ENCODE assay signal across 8 mouse cellular contexts in the genomic region with DNA sequence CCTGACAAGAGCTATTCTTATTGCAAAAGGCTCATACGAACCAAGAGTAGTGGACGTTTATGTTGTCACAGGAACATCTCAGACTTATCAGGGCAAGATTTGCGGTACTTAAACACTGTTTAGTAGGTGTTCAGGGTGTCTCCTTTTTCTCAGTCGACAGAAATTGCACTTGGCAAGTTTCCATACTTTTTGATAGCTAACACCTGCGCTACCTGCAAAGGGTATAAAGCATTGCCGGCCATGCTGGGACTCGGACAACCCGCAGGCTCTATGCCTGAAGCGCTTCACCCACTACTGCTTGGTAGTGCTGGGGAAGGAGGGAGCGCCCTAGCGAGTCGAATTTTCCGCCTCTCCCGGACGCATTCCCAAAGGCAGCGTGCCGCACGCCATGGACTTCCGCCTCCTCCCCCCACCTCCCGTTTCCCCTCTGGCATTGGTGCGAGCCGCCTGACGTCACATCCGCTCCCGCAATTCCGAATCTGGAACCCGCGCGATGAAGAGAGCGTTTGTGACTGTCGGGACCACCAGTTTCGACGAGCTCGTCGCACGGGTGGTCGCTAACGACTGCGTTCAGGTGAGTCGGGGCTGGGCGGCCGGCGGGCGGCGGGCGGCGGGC. TPM values are rescaled to one million over a fixed set of nuclear protein-coding genes. Genes with fewer than 3 reads are reported as not detected.
A peak's percentile ranks its signal among the peaks of the same experiment; 100 is the strongest.
DNase-seq lines count a peak whose midpoint lies in the region; ATAC-seq and TF ChIP-seq lines count a peak whose summit lies in the region.

A gene (plus strand): TSS at position 257 of the 616 bp plus-strand sequence.

- peak within 1 kb of the TSS; percentile 89 for H3K4me3 ChIP-seq in embryonic fibroblast, embryonic 13.5 days (ENCODE audit: insufficient read depth, low read length)
- peak within 1 kb of the TSS; percentile 74 for H3K4me3 ChIP-seq in heart, embryonic 10.5 days
- peak within 1 kb of the TSS; percentile 63 for H3K4me3 ChIP-seq in kidney, embryonic 15.5 days (replicated peaks)
- H3K4me3 ChIP-seq in limb, embryonic 15.5 days = peak within 1 kb of the TSS; percentile 60
- peak within 1 kb of the TSS; percentile 62 for H3K4me3 ChIP-seq in midbrain, postnatal 0 days (ENCODE audit: low read depth, low read length)

- no peak within 1 kb of the TSS for H3K27ac ChIP-seq in embryonic fibroblast, embryonic 13.5 days (ENCODE audit: insufficient read depth, low read length)
- H3K27ac ChIP-seq in heart, embryonic 10.5 days = peak within 1 kb of the TSS; percentile 87
- H3K27ac ChIP-seq in kidney, embryonic 15.5 days = peak within 1 kb of the TSS; percentile 81
- peak within 1 kb of the TSS; percentile 79 for H3K27ac ChIP-seq in limb, embryonic 15.5 days
- no peak within 1 kb of the TSS for H3K27ac ChIP-seq in midbrain, postnatal 0 days (ENCODE audit: low read depth, low read length)

- H3K4me1 ChIP-seq in embryonic fibroblast, embryonic 13.5 days (ENCODE audit: control insufficient read depth, insufficient read depth, low read length) = 0 out of 2 replicates have a peak, but pooled peaks cover 3% of the 10 kb centered on the region
- no peaks in the 10 kb centered on the region for H3K4me1 ChIP-seq in heart, embryonic 10.5 days
- H3K4me1 ChIP-seq in kidney, embryonic 15.5 days = peaks cover 6% of the 10 kb centered on the region; the same call in 1 of the 2 replicates
- H3K4me1 ChIP-seq in limb, embryonic 15.5 days = peaks cover 2% of the 10 kb centered on the region; the same call in 1 of the 2 replicates
- no peaks in the 10 kb centered on the region for H3K4me1 ChIP-seq in midbrain, postnatal 0 days (ENCODE audit: insufficient read depth, low read length)

- 16% methylated on average over 47 of the region's 47 CpGs for WGBS in heart, embryonic 10.5 days
- WGBS in kidney, embryonic 15.5 days = 29% methylated on average over 32 of the region's 47 CpGs
- 23% methylated on average over 46 of the region's 47 CpGs for WGBS in limb, embryonic 15.5 days
- WGBS in midbrain, postnatal 0 days = 15% methylated on average over 39 of the region's 47 CpGs

- H3K9ac ChIP-seq in kidney, embryonic 15.5 days = peak within 1 kb of the TSS; percentile 59
- peak within 1 kb of the TSS; percentile 51 for H3K9ac ChIP-seq in limb, embryonic 15.5 days
- H3K9ac ChIP-seq in midbrain, postnatal 0 days (replicated peaks; ENCODE audit: low read length, poor library complexity, severe bottlenecking) = peak within 1 kb of the TSS; percentile 67

- peak; percentile 57 to 59 for DNase-seq in B cell, adult 2 months
- DNase-seq in brain, adult 2 months (ENCODE audit: low read depth, low spot score) = peak; percentile 91
- peak; percentile 91 for DNase-seq in heart, embryonic 10.5 days (ENCODE audit: low spot score)
- peak; percentile 87 for DNase-seq in midbrain, postnatal 0 days (ENCODE audit: low spot score)
- peak; percentile 16 to 47 for DNase-seq in spleen, postnatal 14 days (ENCODE audit: low spot score in 2 of 2)

- H3K4me2 ChIP-seq in kidney, embryonic 15.5 days = peak within 1 kb of the TSS; percentile 75
- peak within 1 kb of the TSS; percentile 79 for H3K4me2 ChIP-seq in limb, embryonic 15.5 days
- H3K4me2 ChIP-seq in midbrain, postnatal 0 days (ENCODE audit: low read depth, low read length, poor library complexity, severe bottlenecking) = peak within 1 kb of the TSS; percentile 72

- TF ChIP-seq CTCF in embryonic fibroblast, embryonic 13.5 days (IDR thresholded peaks at IDR 0.05; ENCODE audit: borderline replicate concordance, insufficient read depth, low read length) = no peak
- no peak for TF ChIP-seq CTCF in midbrain, postnatal 0 days (IDR thresholded peaks at IDR 0.05)

- no peaks in the 10 kb centered on the region for H3K36me3 ChIP-seq in heart, embryonic 10.5 days
- H3K36me3 ChIP-seq in kidney, embryonic 15.5 days = no peaks in the 10 kb centered on the region; the same call in 1 of the 2 replicates
- no peaks in the 10 kb centered on the region for H3K36me3 ChIP-seq in limb, embryonic 15.5 days
- H3K36me3 ChIP-seq in midbrain, postnatal 0 days (ENCODE audit: insufficient read depth, low read length) = no peaks in the 10 kb centered on the region

- peak; percentile 84 for ATAC-seq in kidney, embryonic 15.5 days (replicated peaks; ENCODE audit: low FRiP score)
- peak; percentile 82 for ATAC-seq in limb, embryonic 15.5 days (ENCODE audit: insufficient number of reproducible peaks, low FRiP score, low TSS enrichment, low read depth)
- ATAC-seq in midbrain, postnatal 0 days (ENCODE audit: low FRiP score) = peak; percentile 92

- TF ChIP-seq POLR2A in embryonic fibroblast, embryonic 13.5 days (IDR thresholded peaks at IDR 0.05; ENCODE audit: low read depth, low read length) = peak; percentile 51; the same call in 1 of the 2 replicates

- H3K9me3 ChIP-seq in heart, embryonic 10.5 days = no peaks in the 10 kb centered on the region
- H3K9me3 ChIP-seq in kidney, embryonic 15.5 days (replicated peaks) = no peaks in the 10 kb centered on the region
- no peaks in the 10 kb centered on the region for H3K9me3 ChIP-seq in limb, embryonic 15.5 days
- no peaks in the 10 kb centered on the region for H3K9me3 ChIP-seq in midbrain, postnatal 0 days (ENCODE audit: low read length)

- no peaks in the 10 kb centered on the region for H3K27me3 ChIP-seq in heart, embryonic 10.5 days (ENCODE audit: insufficient read depth, poor library complexity, severe bottlenecking)
- no peaks in the 10 kb centered on the region for H3K27me3 ChIP-seq in kidney, embryonic 15.5 days
- H3K27me3 ChIP-seq in limb, embryonic 15.5 days = no peaks in the 10 kb centered on the region
- H3K27me3 ChIP-seq in midbrain, postnatal 0 days (ENCODE audit: insufficient read depth, low read length) = no peaks in the 10 kb centered on the region

RNA-seq across cellular contexts. Expression of the gene that starts here (rescaled TPM):
- 14.7 and 22.1 TPM in 2 replicates for polyA plus RNA-seq in embryonic fibroblast, embryonic 13.5 days (2011; ENCODE audit: insufficient read length, low read depth, missing spikeins)
- 14.9 and 21.5 TPM in 2 replicates for polyA plus RNA-seq in heart, embryonic 10.5 days (2016; fragmentation: Nextera tagmentation; extraction: Ambion mirVana)
- 26.5 and 28.0 TPM in 2 replicates for polyA plus RNA-seq in kidney, embryonic 15.5 days (2015; fragmentation: Nextera tagmentation; extraction: Ambion mirVana)
- polyA plus RNA-seq in limb, embryonic 15.5 days (2015; fragmentation: Nextera tagmentation; extraction: Ambion mirVana) = 16.9 and 17.2 TPM in 2 replicates
- total RNA-seq in midbrain, postnatal 0 days (2014; rRNA removed) = 11.3 and 24.3 TPM in 2 replicates
- 11.3 and 13.2 TPM in 2 replicates for polyA plus RNA-seq in midbrain, postnatal 0 days (2015; fragmentation: Nextera tagmentation; extraction: Ambion mirVana)

Comparison
In these comparisons a context has a peak if more than half of its experiments do, and no peak if none do; other contexts are left out.
1. DNase-seq: peak in every context shown above with its lines; median percentile 91 in brain, adult 2 months; 91 in heart, embryonic 10.5 days; 87 in midbrain, postnatal 0 days; 58 in B cell, adult 2 months; 32 in spleen, postnatal 14 days.
2. H3K27ac ChIP-seq: peak in heart, embryonic 10.5 days (single experiment), kidney, embryonic 15.5 days (single experiment) and limb, embryonic 15.5 days (single experiment); none in embryonic fibroblast, embryonic 13.5 days (single experiment) and midbrain, postnatal 0 days (single experiment).
3. Peak in every context shown above with its lines, with median percentiles within 50 percentile points of each other: H3K4me3 ChIP-seq, ATAC-seq, H3K4me2 ChIP-seq and H3K9ac ChIP-seq.